ENCODE assay signal across 9 mouse cellular contexts in genomic region chr2:82052338-82053184, GRCm38 (mm10). TPM values are rescaled to one million over a fixed set of nuclear protein-coding genes. Genes with fewer than 3 reads are reported as not detected.
A peak's percentile ranks its signal among the peaks of the same experiment; 100 is the strongest.
DNase-seq lines count a peak whose midpoint lies in the region; ATAC-seq and TF ChIP-seq lines count a peak whose summit lies in the region.
"Had no signal": no experiment of that assay in that cellular context is flagged by ENCODE, and none has a peak within 500 bp of the region (broad histone marks: within the 10 kb centered on the region; RNA-seq: fewer than 3 reads in every experiment).

No protein-coding gene starts in this region.

- no peak overlapping the region for H3K27ac ChIP-seq in kidney, postnatal 0 days
- peak overlapping the region; percentile 97 for H3K27ac ChIP-seq in neural tube, embryonic 13.5 days (replicated peaks)

- H3K4me1 ChIP-seq in kidney, postnatal 0 days (replicated peaks; ENCODE audit: insufficient read depth, low read length) = peaks cover 8% of the 10 kb centered on the region
- peaks cover 21% of the 10 kb centered on the region for H3K4me1 ChIP-seq in neural tube, embryonic 13.5 days (replicated peaks)

- H3K36me3 ChIP-seq in kidney, postnatal 0 days (ENCODE audit: insufficient read depth, low read length) = no peaks in the 10 kb centered on the region
- no peaks in the 10 kb centered on the region for H3K36me3 ChIP-seq in neural tube, embryonic 13.5 days

- peaks cover 26% of the 10 kb centered on the region for H3K27me3 ChIP-seq in kidney, postnatal 0 days (ENCODE audit: insufficient read depth, low read length)
- no peaks in the 10 kb centered on the region; the same call in 1 of the 2 replicates for H3K27me3 ChIP-seq in neural tube, embryonic 13.5 days

- ATAC-seq in kidney, postnatal 0 days (replicated peaks; ENCODE audit: low FRiP score, low read depth) = no peak
- ATAC-seq in neural tube, embryonic 13.5 days (ENCODE audit: low read depth) = peak; percentile 81
- ATAC-seq in megakaryocyte-erythroid progenitor cell, adult 5-6 weeks (replicated peaks; ENCODE audit: low FRiP score, low TSS enrichment, poor library complexity, severe bottlenecking) = no peak

- 2% methylated on average over 34 of the region's 34 CpGs for whole genome bisulfite sequencing in kidney, postnatal 0 days
- 2% methylated on average over 33 of the region's 34 CpGs for WGBS in neural tube, embryonic 13.5 days

- peak; percentile 4 for DNase-seq in kidney, postnatal 0 days (ENCODE audit: low spot score)
- no peak for DNase-seq in kidney, postnatal 14 days
- peak; percentile 73 to 76 for DNase-seq in cerebellum, postnatal 36 days
- DNase-seq in frontal cortex, postnatal 36 days (ENCODE audit: low spot score in 2 of 2) = peak; percentile 68 to 70
- peak; percentile 60 to 71 for DNase-seq in left cerebral cortex, postnatal 36 days (ENCODE audit: low spot score in 2 of 2)
- no peak for DNase-seq in B cell, adult 2 months

- TF ChIP-seq CTCF in kidney, postnatal 0 days (IDR thresholded peaks at IDR 0.05; ENCODE audit: low read depth) = no peak

- intact Hi-C loops in left cerebral cortex, postnatal 36 days (cut with DNase I) = loop anchor here (10.0 kb wide), 1 partner anchor 1282 kb away; no protein-coding TSS in a partner anchor

- peak overlapping the region; percentile 96 for H3K4me2 ChIP-seq in kidney, postnatal 0 days (ENCODE audit: low read length)
- H3K4me2 ChIP-seq in neural tube, embryonic 13.5 days = peak overlapping the region; percentile 66

- peak overlapping the region; percentile 54 for H3K4me3 ChIP-seq in kidney, postnatal 0 days (replicated peaks; ENCODE audit: low read depth, low read length)
- H3K4me3 ChIP-seq in neural tube, embryonic 13.5 days = peak overlapping the region; percentile 74

- H3K9me3 ChIP-seq in kidney, postnatal 0 days (replicated peaks; ENCODE audit: low read length) = no peaks in the 10 kb centered on the region
- H3K9me3 ChIP-seq in neural tube, embryonic 13.5 days = no peaks in the 10 kb centered on the region

- H3K9ac ChIP-seq in kidney, postnatal 0 days (ENCODE audit: low read depth, low read length) = no peak overlapping the region
- H3K9ac ChIP-seq in neural tube, embryonic 13.5 days = peak overlapping the region; percentile 91

RNA-seq across cellular contexts. Expression of gene Zfp804a, which starts 0.5 kb away (rescaled TPM):
- polyA plus RNA-seq in kidney, postnatal 0 days (2015; fragmentation: Nextera tagmentation; extraction: Ambion mirVana) = 0.05 and 0.12 TPM in 2 replicates
- total RNA-seq in left cerebral cortex, postnatal 36 days (2021) = 10 to 100 TPM; 14.1 to 18.0 TPM
- polyA plus RNA-seq in neural tube, embryonic 13.5 days (2015; fragmentation: Nextera tagmentation; extraction: Ambion mirVana) = 9.2 and 10.9 TPM in 2 replicates
- total RNA-seq in megakaryocyte-erythroid progenitor cell, adult 5-6 weeks (2014; fragmentation: Nextera tagmentation) = not detected in 2 replicates
- total RNA-seq in megakaryocyte-erythroid progenitor cell, adult 5-6 weeks (2017) = not detected in 2 replicates
- total RNA-seq: liver, adult 2 months had no signal
- polyA plus RNA-seq: liver, adult 2 months had no signal

Comparison
In these comparisons a context has a peak if more than half of its experiments do, and no peak if none do; other contexts are left out.
1. DNase-seq: peak in kidney, postnatal 0 days (single experiment), cerebellum, postnatal 36 days (2 of 2), frontal cortex, postnatal 36 days (2 of 2) and left cerebral cortex, postnatal 36 days (2 of 2); none in kidney, postnatal 14 days (single experiment) and B cell, adult 2 months (0 of 2).
2. RNA of gene Zfp804a, which starts 0.5 kb away (total RNA-seq): 14.1 to 18.0 TPM in left cerebral cortex, postnatal 36 days; not detected in megakaryocyte-erythroid progenitor cell, adult 5-6 weeks; every median in the first group is over 10 times any median in the second.